Mouse (Mus musculus): ENCODE results near the gene Tcea2.

Gene Tcea2

GRCm38 (mm10) chr2:181713749-181714148 lies 33.6 kb downstream of the Tcea2 start:
- DNase-seq (ENCODE audit: low read depth, low spot score) = no peak

- no peak for DNase-seq (ENCODE audit: low read depth, low spot score)
These were observed 34.8 kb downstream of the Tcea2 start, which contains the start of gene Oprl1 for GRCm38 (mm10) chr2:181714903-181715326. Gene Oprl1, plus strand, starts transcription at chr2:181715016.

GRCm38 (mm10) chr2:181715382-181715781 lies 35.3 kb downstream of the Tcea2 start:
- DNase-seq (ENCODE audit: low read depth, low spot score) = no peak

GRCm38 (mm10) chr2:181716991-181717390 lies 36.9 kb downstream of the Tcea2 start:
- no peak for DNase-seq (ENCODE audit: low read depth, low spot score)

- no peak for DNase-seq (ENCODE audit: low read depth, low spot score)
These were observed 40.0 kb downstream of the Tcea2 start for GRCm38 (mm10) chr2:181720061-181720460.

- no peak for DNase-seq (ENCODE audit: low read depth, low spot score)
These were observed 41.1 kb downstream of the Tcea2 start for GRCm38 (mm10) chr2:181721200-181721599.

GRCm38 (mm10) chr2:181722213-181722612 lies 42.1 kb downstream of the Tcea2 start:
- no peak for DNase-seq (ENCODE audit: low read depth, low spot score)

- no peak for DNase-seq (ENCODE audit: low read depth, low spot score)
These were observed 47.7 kb downstream of the Tcea2 start for GRCm38 (mm10) chr2:181727659-181728262.

GRCm38 (mm10) chr2:181730051-181730450 lies 49.9 kb downstream of the Tcea2 start:
- no peak for DNase-seq (ENCODE audit: low read depth, low spot score)

All from CD4-positive helper T cell, adult 2 months (primary cell).